Mouse (Mus musculus): ENCODE data around the gene Nsun3.

Gene Nsun3

DNA sequence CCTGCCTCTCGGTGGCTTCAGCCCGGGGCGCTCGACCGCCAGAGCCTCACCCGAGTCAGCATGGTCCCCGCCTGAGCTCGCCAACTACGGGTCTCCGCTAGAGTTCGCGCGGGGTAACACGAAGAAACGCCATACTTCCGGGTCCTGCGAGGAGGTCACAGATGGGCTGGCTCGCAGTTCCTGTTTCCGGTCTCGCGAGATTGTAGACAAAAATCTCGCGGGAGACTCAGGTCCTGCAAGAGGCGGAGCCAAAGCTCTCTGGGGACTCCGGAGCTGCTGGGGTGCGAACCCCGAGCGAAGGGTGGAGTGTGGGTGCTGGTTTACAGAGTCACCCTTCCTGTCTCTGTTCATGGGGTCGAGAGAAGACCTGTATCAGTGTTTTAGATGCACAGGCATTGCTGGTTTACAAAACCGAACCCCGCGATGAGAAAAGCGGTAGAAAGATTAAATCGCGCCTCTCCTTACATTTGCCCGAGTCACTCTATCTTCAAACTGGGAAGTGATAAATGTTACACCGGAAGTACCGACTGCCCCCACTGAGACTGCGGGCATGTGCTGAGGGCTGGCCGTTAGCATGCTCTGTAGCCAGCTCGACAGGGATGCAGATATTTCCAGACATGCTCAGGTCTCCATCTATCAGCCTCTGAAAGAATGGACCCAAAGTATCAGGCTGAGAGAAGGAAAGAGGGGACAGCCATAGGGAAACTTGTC lies at the start of gene Nsun3:
Gene Nsun3 (minus strand): TSS at position 198 of the 711 bp plus-strand sequence.
- in situ Hi-C loops (cut with MboI, MseI) = loop anchor here (5.0 kb wide), 1 partner anchor 66 kb away; the partner anchor contains the start of gene Pros1

DNA sequence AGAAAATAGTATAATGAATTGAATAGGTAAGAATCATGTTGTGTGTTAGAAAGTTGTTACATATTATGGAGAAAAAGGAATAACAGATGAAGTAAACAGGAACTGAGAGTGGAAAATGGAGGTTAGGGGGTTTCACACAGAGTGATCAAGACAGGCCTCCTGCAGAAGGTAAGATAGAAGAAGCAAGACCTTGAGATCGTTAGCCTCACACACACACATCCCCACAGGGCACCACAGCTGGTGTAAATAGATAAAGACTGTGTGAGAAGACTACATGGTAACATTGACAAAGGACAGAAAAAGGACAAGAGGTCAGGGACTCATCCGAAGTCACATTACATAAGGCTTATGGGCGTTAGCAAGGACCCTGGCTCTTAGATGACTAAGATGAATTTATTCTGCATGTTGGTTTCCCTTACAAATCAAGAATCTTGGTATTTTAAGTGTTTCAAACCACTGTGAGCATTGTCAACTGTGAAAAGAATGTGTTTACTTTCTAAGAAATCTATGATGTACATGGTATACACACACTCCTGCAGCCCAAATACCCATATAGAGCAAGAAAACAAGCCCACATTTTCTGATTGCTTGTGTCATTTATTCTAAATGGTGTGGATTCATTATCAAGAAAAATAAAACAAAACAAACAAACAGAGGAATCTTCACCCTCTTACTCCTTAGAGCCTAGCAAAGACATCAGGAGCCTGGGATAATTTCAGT lies 47.6 kb upstream of the Nsun3 start:
- in situ Hi-C loops (cut with MboI, MseI) = no loop called here

DNA sequence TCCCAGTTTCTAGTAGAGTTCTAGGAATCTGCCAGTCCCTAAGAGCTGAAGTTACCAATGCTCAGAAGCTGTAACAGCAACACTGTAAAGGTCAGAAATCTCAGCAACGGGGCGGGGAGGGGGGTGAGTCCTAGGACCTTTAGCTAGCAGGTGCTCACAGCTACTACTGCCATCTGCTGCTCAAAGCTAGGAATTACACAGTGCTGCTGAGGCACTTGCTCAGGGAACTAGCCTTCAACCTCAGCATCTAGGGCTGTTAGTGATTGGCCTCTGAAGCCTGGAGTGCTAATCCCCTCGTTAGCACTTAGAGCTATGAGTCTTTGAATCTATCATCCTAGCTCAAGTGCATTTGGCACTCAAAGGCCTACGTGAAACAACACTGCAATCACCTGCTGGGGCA lies 45.9 kb upstream of the Nsun3 start:
- in situ Hi-C loops (cut with MboI, MseI) = no loop called here

DNA sequence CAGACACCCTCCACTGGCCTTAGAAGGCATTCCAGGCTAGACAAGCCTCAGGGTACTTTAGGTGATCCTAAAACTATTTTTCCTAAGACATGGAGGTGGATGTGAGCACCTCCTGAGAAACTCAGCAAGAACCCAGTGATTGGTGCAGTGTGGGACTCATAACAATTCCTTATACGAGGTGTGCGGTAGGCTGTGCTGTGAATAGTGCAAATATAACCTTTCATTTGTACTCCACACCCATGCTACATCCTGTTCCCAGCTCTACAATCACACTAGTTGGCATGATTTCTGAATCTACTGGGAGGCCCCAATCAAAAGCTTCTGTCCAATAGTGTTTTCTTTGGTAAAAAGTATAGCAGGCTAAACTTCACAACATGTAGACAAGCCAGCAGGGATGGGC lies 45.4 kb upstream of the Nsun3 start:
- in situ Hi-C loops (cut with MboI, MseI) = no loop called here

DNA sequence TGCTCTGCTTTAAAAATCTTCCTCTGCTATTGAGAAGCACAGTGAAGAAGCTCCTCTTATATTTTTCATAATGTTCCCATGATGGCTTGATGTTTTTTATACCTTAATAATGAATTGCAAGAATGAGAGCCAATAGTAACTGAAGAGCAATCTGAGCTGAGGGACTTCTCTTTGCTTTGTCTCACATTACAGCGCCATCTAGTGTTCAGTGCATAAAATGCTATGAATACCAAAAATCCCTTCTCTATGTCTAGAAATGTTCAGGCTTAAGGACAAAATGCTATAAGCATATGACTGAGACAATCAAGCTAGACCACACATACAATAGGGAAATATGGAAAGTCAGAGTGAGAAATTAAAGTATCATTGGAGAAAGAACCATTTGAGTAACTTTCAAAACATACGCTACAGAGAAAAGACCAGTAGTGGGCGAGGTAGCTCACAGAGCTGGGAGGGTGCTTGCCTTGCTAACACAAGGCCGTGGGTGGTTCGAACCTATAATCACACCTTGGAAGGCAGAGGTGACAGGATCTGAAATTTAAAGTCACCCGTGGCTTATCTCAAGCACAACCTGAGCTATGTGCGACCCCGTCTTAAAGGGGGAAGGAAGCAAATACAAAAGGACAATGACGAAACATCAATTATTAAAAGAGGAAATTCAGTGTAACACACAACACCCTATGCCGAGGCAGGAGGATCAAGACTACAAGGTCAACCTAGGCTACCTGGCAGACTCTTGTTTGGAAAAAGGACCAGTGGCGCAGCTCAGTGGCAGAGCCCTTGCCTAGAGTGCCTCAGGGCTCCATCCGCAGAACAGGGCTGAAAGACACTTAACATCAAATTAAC lies 39.8 kb upstream of the Nsun3 start:
- in situ Hi-C loops (cut with MboI, MseI) = no loop called here

DNA sequence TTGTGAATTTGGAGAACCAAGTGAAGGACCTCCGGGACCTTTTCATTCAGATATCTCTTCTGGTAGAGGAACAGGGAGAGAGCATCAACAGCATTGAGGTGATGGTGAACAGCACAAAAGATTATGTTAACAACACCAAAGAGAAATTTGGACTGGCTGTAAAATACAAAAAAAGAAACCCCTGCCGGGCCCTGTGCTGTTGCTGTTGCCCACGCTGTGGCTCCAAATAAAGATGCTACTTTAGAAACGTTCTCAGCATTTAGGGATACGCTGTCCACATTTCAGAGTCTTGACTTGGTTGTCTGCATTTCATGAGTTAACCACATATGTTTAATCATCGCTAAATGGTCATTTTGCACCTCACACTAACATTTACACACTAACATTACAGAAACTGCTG lies 35.9 kb upstream of the Nsun3 start:
- in situ Hi-C loops (cut with MboI, MseI) = no loop called here

DNA sequence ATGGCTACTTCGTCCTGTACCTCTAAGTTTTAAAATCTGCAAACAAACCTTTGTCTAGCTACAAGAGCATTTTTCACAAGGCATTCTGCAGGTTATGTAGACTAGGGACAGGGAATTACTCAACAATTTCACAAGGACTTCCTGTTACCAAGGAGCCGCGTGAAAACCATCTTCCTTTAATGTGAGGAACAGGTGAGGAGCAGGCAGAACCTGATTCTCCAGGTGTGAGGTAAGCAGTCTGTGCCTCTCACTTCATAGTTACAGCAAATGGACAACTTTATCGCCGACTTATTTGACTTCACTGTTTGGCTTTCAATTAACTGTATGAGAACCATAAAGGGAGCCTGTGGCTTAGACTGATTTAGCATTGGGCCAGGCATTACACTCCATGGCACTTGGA lies 27.9 kb upstream of the Nsun3 start, which contains the start of gene Stx19:
Gene Stx19 (plus strand): TSS at position 186 of the 400 bp plus-strand sequence.
- in situ Hi-C loops (cut with MboI, MseI) = no loop called here

DNA sequence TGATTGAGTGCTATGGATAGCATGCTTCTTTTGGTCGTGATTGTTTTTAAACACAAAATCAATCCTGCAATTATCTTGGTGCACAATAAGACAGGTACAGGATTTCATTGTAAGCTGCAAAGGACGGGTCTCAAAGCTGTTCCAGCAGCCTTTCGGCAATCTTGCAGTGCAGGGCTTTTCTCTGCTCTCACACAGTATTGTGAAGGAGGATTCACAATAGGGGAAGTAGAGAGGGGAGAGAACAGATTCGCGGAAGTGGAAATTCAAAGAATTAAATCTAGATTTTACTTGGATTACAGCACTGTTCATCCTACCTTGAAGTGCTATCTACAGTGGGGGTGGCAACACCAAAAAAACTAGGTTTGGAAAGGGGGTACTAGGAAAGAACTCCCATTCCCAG lies 27.2 kb upstream of the Nsun3 start:
- in situ Hi-C loops (cut with MboI, MseI) = no loop called here

DNA sequence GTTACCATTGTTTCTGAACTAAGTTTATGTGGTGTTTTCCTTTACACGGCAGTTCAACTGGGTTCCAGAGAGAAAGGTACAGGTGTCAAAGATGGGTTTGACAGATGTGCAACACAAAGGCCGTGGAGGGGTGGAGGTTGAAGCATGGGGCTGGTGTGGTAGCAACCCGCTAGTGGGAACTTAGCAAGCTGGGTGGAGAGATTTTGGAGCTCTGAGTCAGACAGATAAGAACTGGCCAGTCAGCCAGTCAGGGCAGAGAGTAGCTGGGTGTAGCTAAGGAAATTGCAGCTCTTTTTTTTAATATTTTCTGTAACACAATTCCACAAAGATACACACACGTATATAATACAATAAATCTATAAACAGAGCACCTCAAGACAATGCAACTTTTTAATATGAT lies 24.2 kb upstream of the Nsun3 start:
- in situ Hi-C loops (cut with MboI, MseI) = no loop called here

DNA sequence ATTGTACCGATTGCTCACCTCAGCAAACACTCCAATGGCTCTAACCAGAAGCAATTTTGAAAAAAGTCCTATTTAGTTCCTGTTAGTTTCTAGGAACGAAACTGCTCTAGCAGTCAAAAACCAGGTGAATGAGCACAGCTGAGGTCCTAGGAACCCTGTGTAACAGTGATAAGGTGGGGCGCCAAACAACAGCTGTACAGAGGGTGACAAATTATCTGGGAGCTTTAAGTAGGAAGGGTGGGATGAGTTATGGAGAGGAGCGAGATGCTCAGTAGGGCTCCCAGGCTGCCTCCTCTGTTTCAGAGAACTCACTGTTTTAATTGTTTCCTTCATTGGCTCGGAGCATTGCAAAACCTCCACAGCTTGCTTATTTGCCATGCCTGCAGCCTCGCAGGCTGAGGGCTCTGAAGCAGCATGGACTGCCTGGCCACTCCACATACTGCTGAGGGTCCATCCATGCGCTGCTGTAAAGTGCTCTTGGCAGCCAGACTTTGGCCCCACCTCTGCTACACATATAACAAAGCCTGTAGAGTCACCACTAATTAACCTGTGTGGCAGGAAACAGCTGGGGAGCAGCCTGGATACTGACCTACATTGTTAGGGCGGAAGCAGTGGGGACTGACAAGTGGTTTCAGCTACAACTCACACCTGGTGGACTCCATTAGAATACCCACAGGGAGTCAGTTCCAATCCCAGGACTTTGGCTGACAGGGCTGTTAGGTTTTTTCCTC lies 20.8 kb upstream of the Nsun3 start:
- in situ Hi-C loops (cut with MboI, MseI) = no loop called here

DNA sequence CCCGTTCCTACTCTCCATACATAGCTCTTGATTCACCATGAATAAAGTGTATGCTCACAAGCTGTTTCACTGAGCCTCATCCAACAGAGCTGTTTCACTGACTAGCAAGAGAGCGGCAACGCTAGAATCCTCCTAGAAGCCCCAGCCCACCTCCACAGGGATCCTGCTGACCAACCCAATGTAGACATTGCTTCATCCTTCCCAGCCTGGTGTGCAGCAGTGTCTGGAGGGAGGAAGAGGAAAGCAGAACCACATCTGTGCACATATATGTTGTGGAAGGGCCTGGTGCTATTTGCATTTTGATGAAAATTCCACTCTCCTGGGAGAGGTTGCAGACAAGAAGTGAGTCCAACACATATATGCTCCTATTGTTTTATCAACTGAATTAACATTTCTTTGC lies 18.0 kb upstream of the Nsun3 start:
- in situ Hi-C loops (cut with MboI, MseI) = no loop called here

DNA sequence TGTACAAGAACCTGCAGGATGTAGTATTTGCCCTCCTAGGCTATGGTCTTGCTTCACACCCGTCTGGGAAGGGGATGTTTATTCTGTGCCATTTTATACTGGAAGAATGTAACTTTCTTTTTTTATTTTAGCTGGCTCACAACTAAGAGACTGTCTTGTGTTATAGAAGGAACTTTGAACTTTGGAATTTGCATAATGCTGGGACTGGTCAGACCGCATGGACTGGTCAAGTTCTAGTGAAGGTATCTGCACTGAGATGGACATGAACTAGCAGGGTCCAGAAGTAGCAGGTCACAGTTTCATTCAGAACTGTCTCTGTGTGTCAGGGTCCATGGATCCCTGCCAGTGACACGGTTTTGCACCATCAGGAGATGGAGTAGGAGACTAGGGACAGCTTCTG lies 13.2 kb upstream of the Nsun3 start:
- in situ Hi-C loops (cut with MboI, MseI) = no loop called here

DNA sequence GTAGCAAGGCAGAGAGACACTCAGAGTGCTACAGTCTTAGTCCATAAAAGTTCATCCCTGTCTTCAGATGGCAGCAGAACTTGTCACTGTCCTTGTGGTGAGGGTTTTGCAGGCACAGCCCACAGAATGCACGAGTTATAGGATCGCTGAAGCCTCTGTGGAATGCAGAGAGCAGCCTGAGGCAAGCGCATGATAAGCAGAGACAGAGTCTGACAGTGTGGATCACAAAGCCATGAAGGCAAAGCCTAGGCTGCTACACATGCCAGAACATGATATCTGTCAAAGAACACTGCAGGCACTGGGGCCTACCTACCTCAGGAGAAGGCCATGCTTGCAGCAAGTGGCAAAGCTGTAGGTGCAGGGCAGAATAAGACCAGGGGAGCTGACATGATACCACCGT lies 12.8 kb upstream of the Nsun3 start:
- in situ Hi-C loops (cut with MboI, MseI) = no loop called here

DNA sequence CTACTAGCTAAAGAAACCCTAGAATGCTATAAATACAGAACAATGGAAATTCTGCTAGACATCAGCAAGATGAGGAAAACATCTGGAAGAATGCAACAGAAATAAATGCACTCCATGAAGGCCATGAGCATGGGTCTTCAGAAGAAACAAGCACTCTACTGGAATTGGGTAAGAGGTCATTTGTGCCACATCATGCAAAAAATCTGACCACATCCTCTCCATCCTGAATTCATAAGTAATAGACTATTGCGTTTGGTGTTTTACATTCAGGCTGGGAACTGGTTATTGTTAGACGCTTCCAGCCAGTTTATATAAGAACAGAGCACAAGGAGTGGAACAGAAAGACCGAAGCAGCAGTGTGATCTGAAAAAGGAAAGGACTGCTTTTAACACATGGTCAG lies 12.2 kb upstream of the Nsun3 start:
- in situ Hi-C loops (cut with MboI, MseI) = no loop called here

DNA sequence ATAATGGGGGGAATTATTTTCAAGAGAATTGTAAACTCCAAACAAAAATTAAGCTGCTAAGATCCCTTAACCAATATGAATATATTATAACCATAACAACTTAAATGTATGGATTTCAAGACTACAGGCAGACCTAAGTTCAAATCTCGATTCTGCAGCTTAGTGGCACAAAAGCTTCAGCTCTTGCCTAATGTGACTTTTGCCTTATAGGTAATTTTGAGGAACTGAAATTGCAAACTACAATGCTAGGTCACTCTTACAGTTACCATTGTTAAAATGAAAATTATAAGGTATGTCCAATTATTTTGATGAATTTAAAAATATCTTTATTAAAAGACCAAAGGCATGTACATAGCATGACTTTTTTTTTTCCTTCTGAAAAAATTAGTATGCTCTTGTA lies 10.0 kb upstream of the Nsun3 start:
- in situ Hi-C loops (cut with MboI, MseI) = no loop called here

DNA sequence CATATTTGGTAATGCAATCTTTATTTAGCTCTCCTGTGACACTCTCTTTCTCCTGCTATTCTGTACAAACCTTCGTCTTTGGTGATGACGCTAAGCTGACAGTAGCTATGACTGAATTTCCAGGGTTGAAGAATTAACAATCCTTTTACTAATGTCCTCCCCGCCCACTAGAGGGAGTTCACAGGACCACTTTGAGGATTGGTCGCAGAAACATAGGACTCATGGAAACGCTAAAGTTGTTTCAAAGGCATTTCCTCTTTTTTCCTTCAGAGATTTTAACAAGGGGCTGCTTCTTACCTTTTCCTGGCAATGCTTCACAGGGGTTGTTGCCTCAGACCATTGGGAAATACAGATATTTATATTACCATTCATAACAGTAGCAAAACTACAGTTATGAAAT lies 4.4 kb downstream of the Nsun3 start:
- in situ Hi-C loops (cut with MboI, MseI) = no loop called here

DNA sequence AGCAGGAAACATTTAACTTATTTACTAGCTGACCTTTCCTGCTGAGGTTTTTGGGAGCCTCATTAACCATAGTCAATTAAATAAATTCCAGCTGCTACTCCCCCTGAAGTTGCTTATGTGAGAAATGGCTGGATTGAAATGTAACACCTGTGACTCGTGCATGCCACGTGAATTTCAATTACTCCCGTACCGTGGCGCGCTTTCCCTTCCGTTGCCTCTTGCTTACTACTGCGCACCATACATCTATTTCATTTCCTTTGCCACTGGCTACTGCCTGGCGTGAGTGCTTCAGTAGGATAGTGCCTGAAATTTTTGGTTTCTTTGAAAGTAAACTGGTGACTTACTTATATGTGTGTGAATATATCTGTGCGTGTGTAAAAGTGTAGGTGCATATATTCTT lies 8.3 kb downstream of the Nsun3 start:
- in situ Hi-C loops (cut with MboI, MseI) = no loop called here

DNA sequence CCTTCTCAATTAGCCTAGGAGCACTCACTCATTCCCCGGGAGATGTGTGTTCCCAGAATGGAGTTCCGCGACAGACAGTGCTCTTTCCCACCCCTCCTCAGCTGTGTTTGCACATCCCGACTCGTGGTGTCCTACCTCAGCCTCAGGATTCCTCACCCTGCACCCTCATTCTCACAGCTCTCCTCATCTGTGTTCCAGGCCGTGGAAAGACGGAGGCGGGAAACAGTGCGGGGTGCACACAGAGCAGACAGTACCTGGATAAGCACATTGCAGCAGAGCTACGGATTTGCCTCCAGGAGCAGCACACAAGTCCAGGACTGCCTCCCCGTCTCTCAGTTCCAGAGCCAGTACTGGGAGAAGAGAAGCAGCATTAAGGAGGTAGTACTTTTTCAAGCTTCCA lies 10.6 kb downstream of the Nsun3 start:
- in situ Hi-C loops (cut with MboI, MseI) = no loop called here

DNA sequence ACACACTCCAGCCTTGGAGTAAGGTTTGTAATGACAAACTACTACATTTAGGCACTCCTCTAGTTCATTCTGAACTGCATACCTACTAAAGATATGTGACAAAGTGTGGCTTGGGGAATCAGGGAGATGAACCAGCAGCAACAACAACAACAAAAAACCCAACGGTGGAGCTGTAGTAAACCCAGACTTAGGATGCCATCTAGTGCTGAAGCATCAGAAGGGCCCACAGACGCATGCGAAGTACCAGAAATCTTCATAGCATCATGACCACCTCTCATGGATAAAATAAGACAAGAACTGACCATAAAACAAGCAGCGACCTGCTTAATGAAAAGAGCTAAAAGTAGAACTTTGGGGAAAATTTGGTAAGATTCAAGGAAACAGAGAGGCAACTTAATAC lies 13.2 kb downstream of the Nsun3 start:
- in situ Hi-C loops (cut with MboI, MseI) = no loop called here

DNA sequence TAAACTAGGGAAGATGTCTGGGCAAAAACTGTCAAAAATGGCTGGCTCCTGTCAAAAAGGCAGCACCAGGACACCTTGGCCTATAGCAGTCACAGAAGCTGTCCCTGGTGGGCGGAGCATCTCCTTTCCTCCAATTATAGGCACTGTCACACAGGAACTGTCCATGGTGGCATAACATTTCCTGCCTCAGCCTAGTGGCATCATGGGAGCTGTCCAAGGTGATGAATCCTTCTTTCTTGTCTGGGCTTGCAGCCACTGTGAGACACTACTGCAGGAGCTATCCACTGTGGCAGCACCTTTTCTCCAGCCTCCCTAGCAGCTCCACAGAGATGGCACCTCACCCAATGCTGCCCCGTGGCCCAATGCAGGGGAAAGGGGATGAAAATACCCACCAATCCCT lies 28.3 kb downstream of the Nsun3 start:
- in situ Hi-C loops (cut with MboI, MseI) = no loop called here

DNA sequence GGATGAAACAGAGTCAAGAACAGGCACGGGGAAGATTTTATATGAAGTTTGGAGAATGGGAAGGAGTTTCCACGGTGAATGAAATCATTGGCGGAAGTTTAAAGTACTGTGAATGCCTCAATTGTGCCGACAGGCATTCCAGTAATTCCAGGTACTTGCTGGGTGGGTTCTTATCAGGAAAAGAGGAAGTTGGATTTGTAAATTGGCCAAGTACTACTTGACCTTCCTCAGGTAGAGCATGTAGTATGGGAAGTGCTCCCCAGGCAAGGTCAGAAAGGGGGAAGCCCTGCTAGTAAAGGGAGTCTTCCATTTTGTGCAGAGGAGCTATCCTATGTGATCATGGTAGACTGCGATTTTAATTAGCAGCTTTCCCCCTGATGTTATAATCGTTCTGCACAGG lies 31.3 kb downstream of the Nsun3 start:
- in situ Hi-C loops (cut with MboI, MseI) = no loop called here

DNA sequence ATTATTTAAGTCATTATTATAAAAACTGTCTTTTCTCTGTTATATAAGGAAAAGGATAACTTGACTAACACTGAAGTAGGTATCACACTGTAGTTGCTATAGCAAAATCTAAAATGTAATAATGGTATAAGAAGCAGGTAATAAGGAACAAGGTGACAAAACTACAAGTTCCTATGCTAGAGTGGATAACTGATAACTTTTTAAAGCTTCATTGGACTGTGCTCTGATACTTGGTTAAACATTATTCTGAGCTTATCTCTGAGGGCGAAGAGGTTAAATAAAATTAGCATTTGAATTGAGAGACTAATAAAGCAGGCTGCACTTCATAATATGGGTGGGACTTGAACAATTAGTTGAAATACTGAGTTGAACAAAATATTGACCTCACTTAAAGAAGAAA lies 33.0 kb downstream of the Nsun3 start:
- in situ Hi-C loops (cut with MboI, MseI) = no loop called here

Data from regulatory T cell (primary cell).